Mouse (Mus musculus): ENCODE results near the gene Srarp. TPM values are rescaled to one million over a fixed set of nuclear protein-coding genes. Genes with fewer than 3 reads are reported as not detected.

Gene Srarp
- polyA plus RNA-seq, 1 experiment from 2014 or later = not detected

GRCm38 (mm10) chr4:141454581-141455350, 18.9 kb upstream of the Srarp start:
- Histone ChIP-seq H3K9ac (replicated peaks; ENCODE audit: low read depth, low read length) (no peak overlapping the region), H3K4me3 (ENCODE audit: low read depth, low read length) (no peak overlapping the region), H3K4me1 (ENCODE audit: control insufficient read depth, insufficient read depth, low read length) (0 out of 2 replicates have a peak, but pooled peaks cover 4% of the 10 kb centered on the region), H3K27me3 (ENCODE audit: control insufficient read depth, insufficient read depth, low read length) (no peaks in the 10 kb centered on the region), H3K9me3 (ENCODE audit: control insufficient read depth, low read depth, low read length) (no peaks in the 10 kb centered on the region), H3K27ac (ENCODE audit: low read length) (peak overlapping the region; percentile 2; the same call in 1 of the 2 replicates), H3K36me3 (ENCODE audit: control insufficient read depth, insufficient read depth, low read length) (peaks cover 10% of the 10 kb centered on the region), H3K4me2 (replicated peaks; ENCODE audit: low read depth, low read length) (no peak overlapping the region)
- 66% methylated on average over 14 of the region's 14 CpGs for WGBS
- no peak for ATAC-seq (ENCODE audit: insufficient number of reproducible peaks, insufficient read depth, low FRiP score, low read depth)

- Histone ChIP-seq H3K4me2 (replicated peaks; ENCODE audit: low read depth, low read length) (no peak overlapping the region), H3K9me3 (ENCODE audit: control insufficient read depth, low read depth, low read length) (no peaks in the 10 kb centered on the region), H3K27me3 (ENCODE audit: control insufficient read depth, insufficient read depth, low read length) (no peaks in the 10 kb centered on the region), H3K36me3 (ENCODE audit: control insufficient read depth, insufficient read depth, low read length) (peaks cover 34% of the 10 kb centered on the region), H3K9ac (replicated peaks; ENCODE audit: low read depth, low read length) (no peak overlapping the region), H3K27ac (ENCODE audit: low read length) (no peak overlapping the region), H3K4me3 (ENCODE audit: low read depth, low read length) (no peak overlapping the region), H3K4me1 (ENCODE audit: control insufficient read depth, insufficient read depth, low read length) (no peaks in the 10 kb centered on the region)
- ATAC-seq (ENCODE audit: insufficient number of reproducible peaks, insufficient read depth, low FRiP score, low read depth) = no peak
- WGBS = 93% methylated on average over 9 of the region's 9 CpGs
Observed at GRCm38 (mm10) chr4:141451916-141452450, 16.1 kb upstream of the Srarp start.

- whole genome bisulfite sequencing = 81% methylated on average over 2 of the region's 2 CpGs
- Histone ChIP-seq H3K36me3 (ENCODE audit: control insufficient read depth, insufficient read depth, low read length) (peaks cover 34% of the 10 kb centered on the region), H3K9ac (replicated peaks; ENCODE audit: low read depth, low read length) (no peak overlapping the region), H3K4me2 (replicated peaks; ENCODE audit: low read depth, low read length) (no peak overlapping the region), H3K27me3 (ENCODE audit: control insufficient read depth, insufficient read depth, low read length) (no peaks in the 10 kb centered on the region), H3K9me3 (ENCODE audit: control insufficient read depth, low read depth, low read length) (no peaks in the 10 kb centered on the region), H3K4me1 (ENCODE audit: control insufficient read depth, insufficient read depth, low read length) (0 out of 2 replicates have a peak, but pooled peaks cover 3% of the 10 kb centered on the region), H3K4me3 (ENCODE audit: low read depth, low read length) (no peak overlapping the region), H3K27ac (ENCODE audit: low read length) (no peak overlapping the region)
- no peak for ATAC-seq (ENCODE audit: insufficient number of reproducible peaks, insufficient read depth, low FRiP score, low read depth)
Observed at GRCm38 (mm10) chr4:141451251-141451650, 15.3 kb upstream of the Srarp start.

- Histone ChIP-seq H3K4me3 (ENCODE audit: low read depth, low read length) (no peak overlapping the region), H3K27me3 (ENCODE audit: control insufficient read depth, insufficient read depth, low read length) (no peaks in the 10 kb centered on the region), H3K4me2 (replicated peaks; ENCODE audit: low read depth, low read length) (no peak overlapping the region), H3K36me3 (ENCODE audit: control insufficient read depth, insufficient read depth, low read length) (peaks cover 24% of the 10 kb centered on the region), H3K4me1 (ENCODE audit: control insufficient read depth, insufficient read depth, low read length) (peaks cover 12% of the 10 kb centered on the region), H3K9me3 (ENCODE audit: control insufficient read depth, low read depth, low read length) (no peaks in the 10 kb centered on the region), H3K9ac (replicated peaks; ENCODE audit: low read depth, low read length) (no peak overlapping the region), H3K27ac (ENCODE audit: low read length) (no peak overlapping the region)
- no peak for ATAC-seq (ENCODE audit: insufficient number of reproducible peaks, insufficient read depth, low FRiP score, low read depth)
- 75% methylated on average over 7 of the region's 7 CpGs for WGBS
Observed at GRCm38 (mm10) chr4:141446211-141446610, 10.3 kb upstream of the Srarp start.

GRCm38 (mm10) chr4:141445328-141445720, 9.4 kb upstream of the Srarp start:
- peaks cover 24% of the 10 kb centered on the region for H3K36me3 ChIP-seq (ENCODE audit: control insufficient read depth, insufficient read depth, low read length)
- H3K4me3 ChIP-seq (ENCODE audit: low read depth, low read length) = peak overlapping the region; percentile 90
- no peaks in the 10 kb centered on the region for H3K9me3 ChIP-seq (ENCODE audit: control insufficient read depth, low read depth, low read length)
- no peak overlapping the region for H3K27ac ChIP-seq (ENCODE audit: low read length)
- peak overlapping the region; percentile 94 for H3K9ac ChIP-seq (replicated peaks; ENCODE audit: low read depth, low read length)
- peak overlapping the region; percentile 90 for H3K4me2 ChIP-seq (replicated peaks; ENCODE audit: low read depth, low read length)
- WGBS = 14% methylated on average over 14 of the region's 14 CpGs
- peaks cover 12% of the 10 kb centered on the region for H3K4me1 ChIP-seq (ENCODE audit: control insufficient read depth, insufficient read depth, low read length)
- no peaks in the 10 kb centered on the region for H3K27me3 ChIP-seq (ENCODE audit: control insufficient read depth, insufficient read depth, low read length)
- no peak for ATAC-seq (ENCODE audit: insufficient number of reproducible peaks, insufficient read depth, low FRiP score, low read depth)

- Histone ChIP-seq H3K27me3 (ENCODE audit: control insufficient read depth, insufficient read depth, low read length) (no peaks in the 10 kb centered on the region), H3K9ac (replicated peaks; ENCODE audit: low read depth, low read length) (peak within 1 kb of the TSS; percentile 94), H3K9me3 (ENCODE audit: control insufficient read depth, low read depth, low read length) (no peaks in the 10 kb centered on the region), H3K4me3 (ENCODE audit: low read depth, low read length) (peak within 1 kb of the TSS; percentile 90), H3K27ac (ENCODE audit: low read length) (peak within 1 kb of the TSS; percentile 61), H3K36me3 (ENCODE audit: control insufficient read depth, insufficient read depth, low read length) (peaks cover 23% of the 10 kb centered on the region), H3K4me2 (replicated peaks; ENCODE audit: low read depth, low read length) (peak within 1 kb of the TSS; percentile 90), H3K4me1 (ENCODE audit: control insufficient read depth, insufficient read depth, low read length) (peaks cover 12% of the 10 kb centered on the region)
- peak; percentile 92 for ATAC-seq (ENCODE audit: insufficient number of reproducible peaks, insufficient read depth, low FRiP score, low read depth)
- under 1% methylated on average over 96 of the region's 102 CpGs for WGBS
Observed at GRCm38 (mm10) chr4:141444451-141445327, 8.8 kb upstream of the Srarp start, which contains the start of gene Zbtb17. TSS of gene Zbtb17 (plus strand) at chr4:141444654.

- peak overlapping the region; percentile 29; the same call in 1 of the 2 replicates for H3K9ac ChIP-seq (replicated peaks; ENCODE audit: low read depth, low read length)
- WGBS = 45% methylated on average over 11 of the region's 11 CpGs
Observed at GRCm38 (mm10) chr4:141443641-141444429, 7.9 kb upstream of the Srarp start.

More at GRCm38 (mm10) chr4:141443641-141444429, 7.9 kb upstream of the Srarp start:
- Histone ChIP-seq H3K36me3 (ENCODE audit: control insufficient read depth, insufficient read depth, low read length) (peaks cover 14% of the 10 kb centered on the region; the same call in 1 of the 2 replicates), H3K27me3 (ENCODE audit: control insufficient read depth, insufficient read depth, low read length) (no peaks in the 10 kb centered on the region), H3K4me2 (replicated peaks; ENCODE audit: low read depth, low read length) (peak overlapping the region; percentile 90), H3K4me1 (ENCODE audit: control insufficient read depth, insufficient read depth, low read length) (peaks cover 12% of the 10 kb centered on the region), H3K4me3 (ENCODE audit: low read depth, low read length) (peak overlapping the region; percentile 90), H3K27ac (ENCODE audit: low read length) (no peak overlapping the region), H3K9me3 (ENCODE audit: control insufficient read depth, low read depth, low read length) (no peaks in the 10 kb centered on the region)
- no peak for ATAC-seq (ENCODE audit: insufficient number of reproducible peaks, insufficient read depth, low FRiP score, low read depth)

Data from stomach, embryonic 14.5 days (tissue).